ENCODE assay signal across 8 mouse cellular contexts in genomic region chr2:25228995-25229530, GRCm38 (mm10). TPM values are rescaled to one million over a fixed set of nuclear protein-coding genes. Genes with fewer than 3 reads are reported as not detected.
DNase-seq lines count a peak whose midpoint lies in the region; ATAC-seq and TF ChIP-seq lines count a peak whose summit lies in the region.

No protein-coding gene starts in this region.

- peak overlapping the region; percentile 38 for H3K27ac ChIP-seq in cerebellum, adult 2 months (ENCODE audit: insufficient read depth, low read length)
- no peak overlapping the region for H3K27ac ChIP-seq in lung, embryonic 14.5 days (ENCODE audit: low read depth)
- peak overlapping the region; percentile 78 for H3K27ac ChIP-seq in intestine, postnatal 0 days (ENCODE audit: low read depth, low read length)
- H3K27ac ChIP-seq in neural tube, embryonic 13.5 days (replicated peaks): no peak overlapping the region; the same call in 1 of the 2 replicates

- WGBS in cerebellum, adult 2 months: 67% methylated on average over 6 of the region's 6 CpGs
- WGBS in lung, embryonic 14.5 days: 65% methylated on average over 6 of the region's 6 CpGs
- WGBS in lung, adult 2 months: 67% methylated on average over 6 of the region's 6 CpGs
- 71% methylated on average over 6 of the region's 6 CpGs for WGBS in intestine, postnatal 0 days
- 68% methylated on average over 6 of the region's 6 CpGs for WGBS in neural tube, embryonic 13.5 days

- no peak for TF ChIP-seq CTCF in cerebellum, adult 2 months (IDR thresholded peaks at IDR 0.05; ENCODE audit: borderline replicate concordance, insufficient read depth, low read depth, low read length)
- no peak for TF ChIP-seq CTCF in lung, embryonic 14.5 days (IDR thresholded peaks at IDR 0.05; ENCODE audit: low read depth)
- TF ChIP-seq CTCF in lung, adult 2 months (IDR thresholded peaks at IDR 0.05; ENCODE audit: insufficient read depth, low read length): no peak
- TF ChIP-seq CTCF in intestine, postnatal 0 days (IDR thresholded peaks at IDR 0.05; ENCODE audit: low read depth): no peak

- no peaks in the 10 kb centered on the region for H3K9me3 ChIP-seq in lung, embryonic 14.5 days (ENCODE audit: low read depth, low read length)
- H3K9me3 ChIP-seq in intestine, postnatal 0 days (ENCODE audit: control insufficient read depth): no peaks in the 10 kb centered on the region
- no peaks in the 10 kb centered on the region for H3K9me3 ChIP-seq in neural tube, embryonic 13.5 days

- no peak for DNase-seq in cerebellum, adult 2 months
- DNase-seq in cerebellum, adult 8-10 months: no peak
- no peak for DNase-seq in lung, embryonic 14.5 days
- DNase-seq in lung, adult 2 months: no peak
- no peak for DNase-seq in urinary bladder, postnatal 36 days (ENCODE audit: low spot score in 2 of 2)
- DNase-seq in adipocyte (ENCODE audit: low spot score): no peak

- H3K9ac ChIP-seq in lung, embryonic 14.5 days: no peak overlapping the region
- H3K9ac ChIP-seq in intestine, postnatal 0 days (ENCODE audit: low read depth, low read length): peak overlapping the region; percentile 31; the same call in 1 of the 2 replicates
- H3K9ac ChIP-seq in neural tube, embryonic 13.5 days: peak overlapping the region; percentile 44; the same call in 1 of the 2 replicates

- ATAC-seq in lung, embryonic 14.5 days (ENCODE audit: insufficient read depth): no peak
- no peak for ATAC-seq in intestine, postnatal 0 days
- ATAC-seq in neural tube, embryonic 13.5 days (ENCODE audit: low read depth): no peak

- no peak overlapping the region for H3K4me3 ChIP-seq in cerebellum, adult 2 months (replicated peaks; ENCODE audit: insufficient read depth, low read depth, low read length)
- no peak overlapping the region for H3K4me3 ChIP-seq in lung, embryonic 14.5 days (ENCODE audit: low read depth, low read length)
- H3K4me3 ChIP-seq in lung, adult 2 months (replicated peaks; ENCODE audit: extremely low read depth, low read depth, low read length): no peak overlapping the region
- H3K4me3 ChIP-seq in intestine, postnatal 0 days (ENCODE audit: low read depth, low read length): no peak overlapping the region
- H3K4me3 ChIP-seq in neural tube, embryonic 13.5 days: peak overlapping the region; percentile 20; the same call in 1 of the 2 replicates

- no peak for TF ChIP-seq POLR2A in cerebellum, adult 2 months (IDR thresholded peaks at IDR 0.05; ENCODE audit: borderline replicate concordance, insufficient read depth, low read length)
- no peak for TF ChIP-seq POLR2A in lung, adult 2 months (IDR thresholded peaks at IDR 0.05; ENCODE audit: borderline replicate concordance, extremely low read depth, low read depth, low read length)

- H3K36me3 ChIP-seq in lung, embryonic 14.5 days (ENCODE audit: insufficient read depth): no peaks in the 10 kb centered on the region
- H3K36me3 ChIP-seq in intestine, postnatal 0 days (ENCODE audit: control insufficient read depth, insufficient read depth): no peaks in the 10 kb centered on the region
- H3K36me3 ChIP-seq in neural tube, embryonic 13.5 days: no peaks in the 10 kb centered on the region

- H3K27me3 ChIP-seq in cerebellum, adult 2 months (ENCODE audit: control insufficient read depth, insufficient read depth, low read length): no peaks in the 10 kb centered on the region
- 0 out of 2 replicates have a peak, but pooled peaks cover 1% of the 10 kb centered on the region for H3K27me3 ChIP-seq in lung, embryonic 14.5 days (ENCODE audit: insufficient read depth, low read length)
- no peaks in the 10 kb centered on the region for H3K27me3 ChIP-seq in intestine, postnatal 0 days (replicated peaks; ENCODE audit: control insufficient read depth, insufficient read depth, low read length)
- no peaks in the 10 kb centered on the region; the same call in 1 of the 2 replicates for H3K27me3 ChIP-seq in neural tube, embryonic 13.5 days

- peaks cover 4% of the 10 kb centered on the region; the same call in 1 of the 2 replicates for H3K4me1 ChIP-seq in cerebellum, adult 2 months (ENCODE audit: control insufficient read depth, insufficient read depth, low read length)
- 0 out of 2 replicates have a peak, but pooled peaks cover 5% of the 10 kb centered on the region for H3K4me1 ChIP-seq in lung, embryonic 14.5 days (ENCODE audit: insufficient read depth)
- peaks cover 12% of the 10 kb centered on the region for H3K4me1 ChIP-seq in lung, adult 2 months (ENCODE audit: control insufficient read depth, insufficient read depth, low read length)
- peaks cover 13% of the 10 kb centered on the region for H3K4me1 ChIP-seq in intestine, postnatal 0 days (replicated peaks; ENCODE audit: control insufficient read depth, insufficient read depth, low read length)
- peaks cover 18% of the 10 kb centered on the region for H3K4me1 ChIP-seq in neural tube, embryonic 13.5 days (replicated peaks)

- H3K4me2 ChIP-seq in lung, embryonic 14.5 days: peak overlapping the region; percentile 33; the same call in 1 of the 2 replicates
- peak overlapping the region; percentile 41 for H3K4me2 ChIP-seq in intestine, postnatal 0 days (replicated peaks; ENCODE audit: low read depth)
- H3K4me2 ChIP-seq in neural tube, embryonic 13.5 days: peak overlapping the region; percentile 42

RNA-seq across cellular contexts. Expression of gene Tubb4b, which starts 4.6 kb away (rescaled TPM):
- 647 and 663 TPM in 2 replicates for polyA plus RNA-seq in cerebellum, adult 2 months (2012; rRNA removed)
- 593 and 610 TPM in 2 replicates for polyA plus RNA-seq in lung, embryonic 14.5 days (2014; fragmentation: Nextera tagmentation; extraction: Ambion mirVana)
- 490 and 623 TPM in 2 replicates for polyA plus RNA-seq in lung, adult 2 months (2012; rRNA removed)
- polyA plus RNA-seq in intestine, postnatal 0 days (2015; fragmentation: Nextera tagmentation; extraction: Ambion mirVana): 453 and 466 TPM in 2 replicates
- 361 and 388 TPM in 2 replicates for polyA plus RNA-seq in neural tube, embryonic 13.5 days (2015; fragmentation: Nextera tagmentation; extraction: Ambion mirVana)

RNA-seq across cellular contexts. Expression of gene Slc34a3, which starts 5.1 kb away (rescaled TPM):
- polyA plus RNA-seq in cerebellum, adult 2 months (2012; rRNA removed): 0.73 and 0.92 TPM in 2 replicates
- not detected in 2 replicates for polyA plus RNA-seq in lung, embryonic 14.5 days (2014; fragmentation: Nextera tagmentation; extraction: Ambion mirVana)
- polyA plus RNA-seq in lung, adult 2 months (2012; rRNA removed): not detected in 2 replicates
- 34.0 and 37.6 TPM in 2 replicates for polyA plus RNA-seq in intestine, postnatal 0 days (2015; fragmentation: Nextera tagmentation; extraction: Ambion mirVana)
- not detected in 2 replicates for polyA plus RNA-seq in neural tube, embryonic 13.5 days (2015; fragmentation: Nextera tagmentation; extraction: Ambion mirVana)

RNA-seq across cellular contexts. Expression of gene Rnf224, which starts 7.5 kb away (rescaled TPM):
- polyA plus RNA-seq in cerebellum, adult 2 months (2012; rRNA removed): not detected in 2 replicates
- not detected in 2 replicates for polyA plus RNA-seq in lung, embryonic 14.5 days (2014; fragmentation: Nextera tagmentation; extraction: Ambion mirVana)
- polyA plus RNA-seq in lung, adult 2 months (2012; rRNA removed): 0.76 TPM in 1 of 2 replicates, not detected in the other
- 0.09 and 0.25 TPM in 2 replicates for polyA plus RNA-seq in intestine, postnatal 0 days (2015; fragmentation: Nextera tagmentation; extraction: Ambion mirVana)
- not detected in 2 replicates for polyA plus RNA-seq in neural tube, embryonic 13.5 days (2015; fragmentation: Nextera tagmentation; extraction: Ambion mirVana)

RNA-seq across cellular contexts. Expression of gene Fam166a, which starts 10.5 kb away (rescaled TPM):
- 0.10 and 0.11 TPM in 2 replicates for polyA plus RNA-seq in cerebellum, adult 2 months (2012; rRNA removed)
- 0.47 TPM in 1 of 2 replicates, not detected in the other for polyA plus RNA-seq in lung, embryonic 14.5 days (2014; fragmentation: Nextera tagmentation; extraction: Ambion mirVana)
- polyA plus RNA-seq in lung, adult 2 months (2012; rRNA removed): 0.17 TPM in 1 of 2 replicates, not detected in the other
- 0.78 and 1.4 TPM in 2 replicates for polyA plus RNA-seq in intestine, postnatal 0 days (2015; fragmentation: Nextera tagmentation; extraction: Ambion mirVana)
- polyA plus RNA-seq in neural tube, embryonic 13.5 days (2015; fragmentation: Nextera tagmentation; extraction: Ambion mirVana): 0.89 TPM in 1 of 2 replicates, not detected in the other

RNA-seq across cellular contexts. Expression of gene Rnf208, which starts 13.0 kb away (rescaled TPM):
- polyA plus RNA-seq in cerebellum, adult 2 months (2012; rRNA removed): 423 and 427 TPM in 2 replicates
- 7.7 and 9.9 TPM in 2 replicates for polyA plus RNA-seq in lung, embryonic 14.5 days (2014; fragmentation: Nextera tagmentation; extraction: Ambion mirVana)
- 14.1 and 28.6 TPM in 2 replicates for polyA plus RNA-seq in lung, adult 2 months (2012; rRNA removed)
- polyA plus RNA-seq in intestine, postnatal 0 days (2015; fragmentation: Nextera tagmentation; extraction: Ambion mirVana): 51.9 and 59.4 TPM in 2 replicates
- 83.0 and 91.6 TPM in 2 replicates for polyA plus RNA-seq in neural tube, embryonic 13.5 days (2015; fragmentation: Nextera tagmentation; extraction: Ambion mirVana)

Comparison
In these comparisons a context has a peak if more than half of its experiments do, and no peak if none do; other contexts are left out.
1. H3K27ac ChIP-seq: peak in cerebellum, adult 2 months (single experiment) and intestine, postnatal 0 days (single experiment); none in lung, embryonic 14.5 days (single experiment) and neural tube, embryonic 13.5 days (single experiment).
2. RNA of gene Slc34a3, which starts 5.1 kb away (polyA plus RNA-seq): 34.0 to 37.6 TPM in intestine, postnatal 0 days; 0.73 to 0.92 TPM in cerebellum, adult 2 months, not detected in lung, adult 2 months, not detected in lung, embryonic 14.5 days and not detected in neural tube, embryonic 13.5 days; every median in the first group is over 10 times any median in the second.
3. Peak in every context shown above with its lines, with median percentiles within 50 percentile points of each other: H3K4me2 ChIP-seq.